Mouse (Mus musculus) kidney, postnatal 10 days (tissue): ENCODE measurements around the gene Tmem132c.

ENCODE experiments used
- DNase-seq: peaks from one replicate; pipeline ENCODE4 v3.0.0; 2021; ENCODE audit warnings: mixed read lengths

Tmem132c gene

GRCm38 (mm10) chr5:127241136-127241924 is at the start of gene Tmem132c:
Gene Tmem132c, plus strand, starts transcription at chr5:127241808.
- peak; percentile 85 for DNase-seq

DNA sequence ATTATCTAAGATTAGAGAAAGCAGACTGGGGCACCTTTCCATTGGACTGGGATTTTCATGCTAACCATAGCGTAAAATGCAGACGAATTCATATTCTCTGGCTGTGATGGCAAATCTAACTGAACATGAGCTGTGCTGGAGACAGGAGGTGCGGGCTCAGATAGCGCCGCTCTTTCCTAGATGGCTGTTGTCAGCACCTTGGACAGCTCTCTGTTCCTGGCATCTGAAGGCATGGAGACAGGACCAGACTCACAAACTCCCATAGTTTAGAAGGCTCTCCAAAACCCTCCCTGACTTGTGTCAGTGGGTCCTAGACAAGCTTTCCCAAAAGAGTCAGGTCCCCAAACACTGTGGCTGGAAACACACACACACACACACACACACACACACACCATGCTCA is 49.7 kb upstream of the Tmem132c start:
- DNase-seq: peak; percentile 79

DNA sequence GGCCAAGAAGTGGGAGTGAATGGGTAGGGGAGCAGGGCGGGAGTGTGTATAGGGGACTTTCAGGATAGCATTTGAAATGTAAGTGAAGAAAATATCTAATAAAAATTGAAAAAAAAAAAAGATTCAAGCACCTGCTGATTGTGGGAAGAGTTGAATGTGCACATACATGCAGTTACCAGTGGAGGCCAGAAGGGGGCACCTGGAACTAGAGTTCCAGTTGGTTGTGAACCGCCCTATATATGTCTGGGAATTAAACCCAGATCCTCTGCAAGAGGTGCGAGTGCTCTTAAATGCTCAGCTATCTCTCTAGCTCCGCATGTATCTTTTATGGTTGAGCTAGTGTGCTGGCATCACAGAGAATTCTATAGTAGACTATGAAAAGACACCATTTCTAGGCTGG is 42.8 kb upstream of the Tmem132c start:
- DNase-seq: peak; percentile 19

GRCm38 (mm10) chr5:127204881-127205280 is 36.7 kb upstream of the Tmem132c start:
- no peak for DNase-seq

GRCm38 (mm10) chr5:127216389-127216788 is 25.2 kb upstream of the Tmem132c start:
- no peak for DNase-seq

GRCm38 (mm10) chr5:127217725-127218124 is 23.9 kb upstream of the Tmem132c start:
- DNase-seq: no peak

- DNase-seq: no peak
Observed at GRCm38 (mm10) chr5:127227929-127228595, 13.5 kb upstream of the Tmem132c start.

GRCm38 (mm10) chr5:127234715-127235114 is 6.9 kb upstream of the Tmem132c start:
- DNase-seq: no peak

GRCm38 (mm10) chr5:127235203-127235602 is 6.4 kb upstream of the Tmem132c start:
- DNase-seq: peak; percentile 84

- DNase-seq: no peak
Observed at GRCm38 (mm10) chr5:127239706-127240105, 1.9 kb upstream of the Tmem132c start.

GRCm38 (mm10) chr5:127240646-127241045 is 962 bp upstream of the Tmem132c start:
- no peak for DNase-seq

- DNase-seq: peak; percentile 16
Observed at GRCm38 (mm10) chr5:127241925-127242762, 536 bp downstream of the Tmem132c start.

- DNase-seq: no peak
Observed at GRCm38 (mm10) chr5:127242763-127243160, 1.2 kb downstream of the Tmem132c start.

DNA sequence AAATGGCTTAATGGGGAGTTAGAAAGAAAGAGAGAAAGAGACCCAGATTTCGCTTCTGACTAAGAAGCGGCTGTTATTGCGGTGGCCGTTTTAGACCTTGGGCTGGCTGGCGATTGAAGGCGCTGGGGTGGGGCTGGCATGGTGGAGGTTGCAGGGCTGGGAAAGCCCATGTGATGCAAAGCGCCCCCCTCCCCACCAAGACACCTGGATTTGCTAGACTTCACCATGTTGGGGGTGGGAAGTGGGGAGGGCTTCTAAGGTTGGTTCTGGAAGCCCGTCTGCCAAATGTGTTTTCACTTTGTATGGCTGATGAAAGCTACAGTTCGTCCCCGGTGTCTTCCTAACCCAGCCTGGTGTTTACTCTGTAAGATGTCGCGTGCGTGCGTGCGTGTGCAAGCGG is 1.6 kb downstream of the Tmem132c start:
- no peak for DNase-seq

DNA sequence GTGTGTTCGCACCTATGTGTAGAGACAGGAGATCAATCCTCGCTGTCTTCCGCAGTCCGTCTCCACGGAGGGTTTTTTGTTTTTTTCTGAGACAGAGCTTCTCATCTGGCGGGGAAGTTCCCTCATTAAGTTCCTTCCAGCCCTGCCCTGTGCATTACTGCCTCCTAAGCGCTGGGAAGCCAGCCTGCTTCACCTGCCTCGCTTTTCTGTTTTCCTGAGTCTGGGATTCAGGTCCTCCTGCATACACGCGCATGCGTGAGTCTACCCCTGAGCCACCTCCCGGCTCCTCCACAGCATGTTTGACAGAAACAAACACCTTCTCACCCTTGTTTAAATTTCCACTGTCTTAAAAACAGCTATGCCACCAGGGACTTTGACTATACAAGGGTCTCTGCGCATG is 2.0 kb downstream of the Tmem132c start:
- no peak for DNase-seq

DNA sequence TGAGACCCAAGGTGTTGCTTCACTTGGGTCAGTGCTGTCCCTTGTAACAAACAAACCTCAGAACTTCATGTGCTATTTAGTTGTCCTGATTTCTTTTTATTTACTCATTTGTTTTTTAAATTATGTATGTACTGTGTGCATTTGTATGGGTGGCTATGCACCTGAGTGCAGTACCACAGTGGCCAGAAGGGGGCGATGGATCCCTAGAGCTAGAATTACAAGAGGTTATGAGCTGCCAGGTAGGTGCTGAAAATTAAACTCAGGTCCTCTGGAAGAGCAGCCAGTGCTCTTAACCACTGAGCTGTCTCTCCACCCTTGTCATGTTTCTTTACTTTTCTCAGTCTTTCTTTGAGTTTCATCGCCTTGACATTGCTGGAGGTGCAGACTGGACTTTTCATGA is 11.7 kb downstream of the Tmem132c start:
- DNase-seq: no peak

DNA sequence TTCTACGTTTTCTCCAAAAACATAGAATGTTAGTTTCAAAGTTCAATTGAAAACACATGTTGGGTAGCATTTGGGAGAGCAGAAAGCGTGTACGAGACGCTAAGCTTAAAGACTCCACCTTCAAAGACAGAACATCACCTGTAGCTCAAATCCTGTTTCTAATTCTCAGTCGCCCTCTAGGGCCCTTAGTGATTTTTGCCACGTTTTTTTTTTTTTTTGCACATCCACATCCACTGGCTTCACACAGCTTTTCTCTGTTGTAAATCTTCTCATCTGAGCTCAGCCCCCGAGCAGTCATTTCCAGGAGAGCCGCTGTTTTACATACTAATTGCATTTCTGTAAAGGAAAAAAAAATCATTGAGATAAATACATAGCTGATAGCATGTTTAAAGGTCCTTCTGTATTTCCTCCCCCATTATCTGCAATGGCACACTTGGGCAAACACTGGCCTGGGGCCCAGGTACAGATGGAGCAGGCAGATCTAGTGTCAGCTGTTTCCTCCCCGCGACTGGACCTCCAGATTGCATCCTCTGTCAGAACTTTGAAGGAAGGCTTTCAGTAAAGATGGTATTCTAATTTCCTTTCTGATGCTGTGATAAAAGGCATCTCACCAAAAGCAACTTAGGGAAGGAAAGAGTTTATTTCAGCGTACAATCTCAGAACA is 15.5 kb downstream of the Tmem132c start:
- no peak for DNase-seq

GRCm38 (mm10) chr5:127262136-127262535 is 20.5 kb downstream of the Tmem132c start:
- no peak for DNase-seq

GRCm38 (mm10) chr5:127271145-127271544 is 29.5 kb downstream of the Tmem132c start:
- DNase-seq: no peak

- no peak for DNase-seq
Observed at GRCm38 (mm10) chr5:127279462-127279861, 37.9 kb downstream of the Tmem132c start.

- no peak for DNase-seq
Observed at GRCm38 (mm10) chr5:127281186-127281585, 39.6 kb downstream of the Tmem132c start.

- DNase-seq: no peak
Observed at GRCm38 (mm10) chr5:127282539-127283123, 41.0 kb downstream of the Tmem132c start.
